Mouse (Mus musculus): Measurements from ENCODE around the gene Ankrd44.

GRCm38 (mm10) chr1:54707888-54708565, 218.2 kb downstream of the Ankrd44 start:
- TF ChIP-seq POLR2A (IDR thresholded peaks at IDR 0.05; ENCODE audit: insufficient read depth, low read depth, low read length) (no peak), EP300 (IDR thresholded peaks at IDR 0.05; ENCODE audit: insufficient read depth, low read depth, low read length) (no peak), CTCF (IDR thresholded peaks at IDR 0.05) (no peak)

All from heart, adult 2 months (tissue).